In the genomic region with DNA sequence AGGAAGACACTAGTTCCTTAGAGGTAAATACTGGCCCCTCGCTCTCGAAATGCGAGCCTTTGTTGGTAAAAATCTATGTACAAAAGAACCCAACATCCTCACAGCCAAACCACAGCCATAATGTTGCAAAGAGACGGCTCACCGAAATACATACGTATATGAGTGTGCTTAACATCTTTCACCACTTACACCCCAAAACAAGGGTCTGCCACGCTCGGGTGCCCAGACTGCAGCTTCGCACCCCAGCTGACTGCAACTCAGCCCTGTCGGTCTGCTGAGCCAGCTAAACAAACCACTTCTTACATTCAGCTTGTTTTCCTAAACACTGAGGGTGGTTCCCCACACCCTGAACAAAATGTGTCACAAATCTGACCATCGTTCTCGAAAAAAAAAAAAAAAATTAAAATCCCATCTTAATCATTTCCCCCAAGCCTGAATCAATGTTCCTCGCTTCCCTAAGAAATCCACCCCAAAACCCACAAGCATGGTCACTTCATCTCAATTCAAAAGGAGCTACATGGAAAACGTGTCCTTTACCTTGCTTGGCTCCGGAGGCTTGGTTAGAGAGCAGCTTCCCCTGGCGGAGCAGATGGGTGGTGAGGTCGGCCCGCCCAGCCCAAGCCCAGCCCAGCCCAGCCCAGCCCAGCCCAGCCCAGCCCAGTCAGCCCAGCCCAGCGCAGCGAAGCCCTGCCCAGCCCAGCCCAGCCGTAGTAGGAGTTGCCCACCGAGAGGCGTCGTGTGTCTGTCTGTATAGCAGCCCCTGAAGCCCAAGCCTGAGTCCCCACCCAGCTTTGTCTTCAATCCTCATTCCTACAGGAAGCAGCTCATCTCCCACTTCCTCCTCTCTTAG, we compare ENCODE assay signal across 8 mouse cellular contexts. TPM values are rescaled to one million over a fixed set of nuclear protein-coding genes. Genes with fewer than 3 reads are reported as not detected.
A peak's percentile ranks its signal among the peaks of the same experiment; 100 is the strongest.
DNase-seq lines count a peak whose midpoint lies in the region; ATAC-seq lines count a peak whose summit lies in the region.

No protein-coding gene starts in this region.

- peak overlapping the region; percentile 53 for H3K4me3 ChIP-seq in embryonic facial prominence, embryonic 14.5 days (ENCODE audit: low read depth, low read length)
- peak overlapping the region; percentile 50 for H3K4me3 ChIP-seq in heart, embryonic 11.5 days (ENCODE audit: low read depth, low read length)
- peak overlapping the region; percentile 51 for H3K4me3 ChIP-seq in kidney, embryonic 14.5 days (ENCODE audit: low read length)
- peak overlapping the region; percentile 51 for H3K4me3 ChIP-seq in liver, embryonic 12.5 days

- peak overlapping the region; percentile 93 for H3K27ac ChIP-seq in embryonic facial prominence, embryonic 14.5 days (replicated peaks; ENCODE audit: low read depth, low read length)
- H3K27ac ChIP-seq in heart, embryonic 11.5 days (ENCODE audit: low read depth, low read length), result peak overlapping the region; percentile 65
- H3K27ac ChIP-seq in kidney, embryonic 14.5 days (ENCODE audit: low read depth, low read length), result peak overlapping the region; percentile 95
- no peak overlapping the region; the same call in 1 of the 2 replicates for H3K27ac ChIP-seq in liver, embryonic 12.5 days

- under 1% methylated on average over 17 of the region's 24 CpGs for WGBS in embryonic facial prominence, embryonic 14.5 days
- WGBS in heart, embryonic 11.5 days (ENCODE audit: insufficient replicate concordance), result under 1% methylated on average over 24 of the region's 24 CpGs
- 1% methylated on average over 20 of the region's 24 CpGs for WGBS in kidney, embryonic 14.5 days
- 2% methylated on average over 24 of the region's 24 CpGs for WGBS in liver, embryonic 12.5 days (ENCODE audit: insufficient replicate concordance)

- peak; percentile 84 for DNase-seq in CD4-positive, CD25-positive, alpha-beta regulatory T cell, adult 2 months (ENCODE audit: low read depth, low spot score)
- peak; percentile 77 for DNase-seq in adrenal gland, postnatal 25 days
- DNase-seq in embryonic facial prominence, embryonic 14.5 days (ENCODE audit: low spot score), result peak; percentile 94
- peak; percentile 78 for DNase-seq in splenic B cell, adult 2 months (ENCODE audit: low read depth, low spot score)

- H3K36me3 ChIP-seq in embryonic facial prominence, embryonic 14.5 days (ENCODE audit: control insufficient read depth, insufficient read depth, low read length), result no peaks in the 10 kb centered on the region
- H3K36me3 ChIP-seq in heart, embryonic 11.5 days (ENCODE audit: control insufficient read depth, insufficient read depth, low read length), result no peaks in the 10 kb centered on the region
- H3K36me3 ChIP-seq in kidney, embryonic 14.5 days (ENCODE audit: control insufficient read depth, insufficient read depth, low read length), result no peaks in the 10 kb centered on the region
- no peaks in the 10 kb centered on the region for H3K36me3 ChIP-seq in liver, embryonic 12.5 days
- H3K36me3 ChIP-seq in splenic B cell, adult 2 months (ENCODE audit: control insufficient read depth, insufficient read depth, low read length, poor library complexity, severe bottlenecking), result no peaks in the 10 kb centered on the region

- peaks cover 22% of the 10 kb centered on the region for H3K4me1 ChIP-seq in embryonic facial prominence, embryonic 14.5 days (ENCODE audit: control insufficient read depth, insufficient read depth, low read length)
- peaks cover 11% of the 10 kb centered on the region for H3K4me1 ChIP-seq in heart, embryonic 11.5 days (ENCODE audit: control insufficient read depth, insufficient read depth, low read length)
- H3K4me1 ChIP-seq in kidney, embryonic 14.5 days (ENCODE audit: control insufficient read depth, insufficient read depth, low read length), result peaks cover 15% of the 10 kb centered on the region
- peaks cover 35% of the 10 kb centered on the region for H3K4me1 ChIP-seq in liver, embryonic 12.5 days

- peak overlapping the region; percentile 83 for H3K4me2 ChIP-seq in embryonic facial prominence, embryonic 14.5 days (ENCODE audit: low read depth, low read length)
- H3K4me2 ChIP-seq in heart, embryonic 11.5 days, result peak overlapping the region; percentile 84
- peak overlapping the region; percentile 76 for H3K4me2 ChIP-seq in kidney, embryonic 14.5 days (replicated peaks; ENCODE audit: low read depth, low read length)
- H3K4me2 ChIP-seq in liver, embryonic 12.5 days, result peak overlapping the region; percentile 62

- no peaks in the 10 kb centered on the region for H3K27me3 ChIP-seq in embryonic facial prominence, embryonic 14.5 days (replicated peaks; ENCODE audit: control insufficient read depth, insufficient read depth, low read length)
- no peaks in the 10 kb centered on the region for H3K27me3 ChIP-seq in heart, embryonic 11.5 days (ENCODE audit: control insufficient read depth, insufficient read depth, low read length)
- H3K27me3 ChIP-seq in kidney, embryonic 14.5 days (ENCODE audit: control insufficient read depth, insufficient read depth, low read length), result no peaks in the 10 kb centered on the region
- peaks cover 17% of the 10 kb centered on the region for H3K27me3 ChIP-seq in liver, embryonic 12.5 days (replicated peaks)
- H3K27me3 ChIP-seq in splenic B cell, adult 2 months (ENCODE audit: control insufficient read depth, insufficient read depth, low read length, poor library complexity, severe bottlenecking), result no peaks in the 10 kb centered on the region

- ATAC-seq in embryonic facial prominence, embryonic 14.5 days (ENCODE audit: low read depth), result peak; percentile 98
- ATAC-seq in heart, embryonic 11.5 days (replicated peaks; ENCODE audit: insufficient number of reproducible peaks, low FRiP score, low TSS enrichment), result peak; percentile 90
- ATAC-seq in kidney, embryonic 14.5 days (ENCODE audit: low FRiP score, low TSS enrichment), result peak; percentile 98
- peak; percentile 90 for ATAC-seq in liver, embryonic 12.5 days
- ATAC-seq in monocyte, adult 5-6 weeks (replicated peaks; ENCODE audit: insufficient number of reproducible peaks, low FRiP score, low TSS enrichment, poor library complexity, severe bottlenecking), result peak; percentile 57

- H3K9ac ChIP-seq in embryonic facial prominence, embryonic 14.5 days (ENCODE audit: low read depth, low read length), result peak overlapping the region; percentile 70
- H3K9ac ChIP-seq in heart, embryonic 11.5 days (ENCODE audit: low read depth, low read length), result peak overlapping the region; percentile 74
- H3K9ac ChIP-seq in kidney, embryonic 14.5 days (ENCODE audit: low read depth, low read length), result peak overlapping the region; percentile 65
- no peak overlapping the region for H3K9ac ChIP-seq in liver, embryonic 12.5 days

- H3K9me3 ChIP-seq in embryonic facial prominence, embryonic 14.5 days (ENCODE audit: control insufficient read depth, low read length), result no peaks in the 10 kb centered on the region
- H3K9me3 ChIP-seq in heart, embryonic 11.5 days (replicated peaks; ENCODE audit: control insufficient read depth, low read length), result no peaks in the 10 kb centered on the region
- no peaks in the 10 kb centered on the region for H3K9me3 ChIP-seq in kidney, embryonic 14.5 days (ENCODE audit: control insufficient read depth, low read length)
- H3K9me3 ChIP-seq in liver, embryonic 12.5 days (replicated peaks), result no peaks in the 10 kb centered on the region

RNA-seq across cellular contexts. Expression of a gene that starts 0.8 kb away (rescaled TPM):
- total RNA-seq in adrenal gland, postnatal 25 days (2021), result 24.6 and 36.2 TPM in 2 replicates
- polyA plus RNA-seq in embryonic facial prominence, embryonic 14.5 days (2014; fragmentation: Nextera tagmentation; extraction: Ambion mirVana), result 59.3 and 63.5 TPM in 2 replicates
- polyA plus RNA-seq in heart, embryonic 11.5 days (2014; fragmentation: Nextera tagmentation; extraction: Ambion mirVana), result 41.1 and 42.4 TPM in 2 replicates
- polyA plus RNA-seq in kidney, embryonic 14.5 days (2014; fragmentation: Nextera tagmentation; extraction: Ambion mirVana), result 51.5 and 52.9 TPM in 2 replicates
- polyA plus RNA-seq in liver, embryonic 12.5 days (2016; fragmentation: Nextera tagmentation; extraction: Ambion mirVana), result 10.7 and 11.8 TPM in 2 replicates
- 22.2 to 39.8 TPM (median 35.7 TPM) in 3 replicates for total RNA-seq in monocyte, adult 5-6 weeks (2017)
